Mouse (Mus musculus): ENCODE data around the gene Lpgat1. TPM values are rescaled to one million over a fixed set of nuclear protein-coding genes. Genes with fewer than 3 reads are reported as not detected.

The Lpgat1 gene
- polyA plus RNA-seq, 1 experiment from 2014 or later, result 26.4 TPM

GRCm38 (mm10) chr1:191706541-191707078, 11.0 kb upstream of the Lpgat1 start:
- H3K4me1 ChIP-seq (ENCODE audit: control insufficient read depth, insufficient read depth, low read length), result no peaks in the 10 kb centered on the region
- no peak for ATAC-seq (ENCODE audit: insufficient number of reproducible peaks, insufficient read depth, low FRiP score, low read depth)
- no peak overlapping the region for H3K27ac ChIP-seq (ENCODE audit: low read length)
- no peak overlapping the region for H3K4me3 ChIP-seq (ENCODE audit: low read depth, low read length)
- 74% methylated on average over 3 of the region's 3 CpGs for WGBS
- no peaks in the 10 kb centered on the region for H3K27me3 ChIP-seq (ENCODE audit: control insufficient read depth, insufficient read depth, low read length)
- H3K36me3 ChIP-seq (ENCODE audit: control insufficient read depth, insufficient read depth, low read length), result no peaks in the 10 kb centered on the region
- no peak overlapping the region for H3K9ac ChIP-seq (replicated peaks; ENCODE audit: low read depth, low read length)
- no peak overlapping the region for H3K4me2 ChIP-seq (replicated peaks; ENCODE audit: low read depth, low read length)
- H3K9me3 ChIP-seq (ENCODE audit: control insufficient read depth, low read depth, low read length), result no peaks in the 10 kb centered on the region

DNA sequence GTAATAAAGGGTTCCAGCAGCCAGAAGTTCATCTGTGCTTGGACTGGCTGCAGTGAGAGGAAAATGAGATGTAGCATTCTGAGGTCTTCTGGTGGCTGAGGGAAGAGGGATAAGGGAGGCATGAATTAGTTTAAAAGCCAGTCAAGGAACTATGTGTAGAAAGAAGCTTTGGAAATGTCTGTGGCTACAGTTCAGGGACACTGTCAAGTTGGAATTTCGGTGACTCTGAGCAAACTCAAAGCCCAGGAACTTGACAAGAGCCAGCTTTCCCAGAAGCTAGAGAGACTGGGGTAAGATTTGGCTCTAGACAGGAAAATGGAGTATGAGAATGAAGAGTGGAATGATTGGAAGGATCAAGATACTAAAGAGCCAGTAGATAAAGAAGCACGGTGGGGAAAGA, 7.8 kb upstream of the Lpgat1 start:
- WGBS, result 51% methylated on average over 2 of the region's 2 CpGs
- no peaks in the 10 kb centered on the region for H3K27me3 ChIP-seq (ENCODE audit: control insufficient read depth, insufficient read depth, low read length)
- H3K9me3 ChIP-seq (ENCODE audit: control insufficient read depth, low read depth, low read length), result no peaks in the 10 kb centered on the region
- ATAC-seq (ENCODE audit: insufficient number of reproducible peaks, insufficient read depth, low FRiP score, low read depth), result no peak
- no peaks in the 10 kb centered on the region for H3K36me3 ChIP-seq (ENCODE audit: control insufficient read depth, insufficient read depth, low read length)
- no peak overlapping the region for H3K9ac ChIP-seq (replicated peaks; ENCODE audit: low read depth, low read length)
- no peak overlapping the region for H3K4me2 ChIP-seq (replicated peaks; ENCODE audit: low read depth, low read length)
- H3K4me1 ChIP-seq (ENCODE audit: control insufficient read depth, insufficient read depth, low read length), result no peaks in the 10 kb centered on the region
- H3K27ac ChIP-seq (ENCODE audit: low read length), result no peak overlapping the region
- H3K4me3 ChIP-seq (ENCODE audit: low read depth, low read length), result no peak overlapping the region

- ATAC-seq (ENCODE audit: insufficient number of reproducible peaks, insufficient read depth, low FRiP score, low read depth), result no peak
- no peak overlapping the region for H3K4me2 ChIP-seq (replicated peaks; ENCODE audit: low read depth, low read length)
- 82% methylated on average over 4 of the region's 4 CpGs for WGBS
- H3K4me1 ChIP-seq (ENCODE audit: control insufficient read depth, insufficient read depth, low read length), result no peaks in the 10 kb centered on the region
- H3K36me3 ChIP-seq (ENCODE audit: control insufficient read depth, insufficient read depth, low read length), result no peaks in the 10 kb centered on the region
- H3K4me3 ChIP-seq (ENCODE audit: low read depth, low read length), result no peak overlapping the region
- no peaks in the 10 kb centered on the region for H3K9me3 ChIP-seq (ENCODE audit: control insufficient read depth, low read depth, low read length)
- no peaks in the 10 kb centered on the region for H3K27me3 ChIP-seq (ENCODE audit: control insufficient read depth, insufficient read depth, low read length)
- no peak overlapping the region for H3K27ac ChIP-seq (ENCODE audit: low read length)
- no peak overlapping the region for H3K9ac ChIP-seq (replicated peaks; ENCODE audit: low read depth, low read length)
These were observed 5.3 kb upstream of the Lpgat1 start for GRCm38 (mm10) chr1:191712224-191712838.

DNA sequence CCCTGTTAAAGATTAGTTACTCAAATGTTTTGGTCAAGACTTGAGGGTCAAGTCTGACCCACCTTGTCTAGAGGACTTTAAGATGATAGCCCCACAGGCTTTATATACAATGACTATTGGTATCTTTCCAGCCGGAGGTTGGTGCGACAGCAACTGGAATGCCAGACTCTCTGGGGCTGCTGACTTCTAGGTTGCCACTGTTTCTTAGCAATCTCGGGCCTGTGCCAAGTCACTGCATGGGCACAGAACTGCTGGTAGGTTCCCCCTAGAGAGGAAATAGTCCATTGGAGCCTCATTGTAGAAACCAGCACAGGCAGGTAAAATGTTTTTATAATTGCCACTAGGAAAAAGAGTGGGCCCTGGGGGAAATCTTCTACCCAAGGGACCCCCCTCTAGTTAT, 3.8 kb upstream of the Lpgat1 start:
- WGBS, result 85% methylated on average over 3 of the region's 3 CpGs
- no peak overlapping the region for H3K27ac ChIP-seq (ENCODE audit: low read length)

DNA sequence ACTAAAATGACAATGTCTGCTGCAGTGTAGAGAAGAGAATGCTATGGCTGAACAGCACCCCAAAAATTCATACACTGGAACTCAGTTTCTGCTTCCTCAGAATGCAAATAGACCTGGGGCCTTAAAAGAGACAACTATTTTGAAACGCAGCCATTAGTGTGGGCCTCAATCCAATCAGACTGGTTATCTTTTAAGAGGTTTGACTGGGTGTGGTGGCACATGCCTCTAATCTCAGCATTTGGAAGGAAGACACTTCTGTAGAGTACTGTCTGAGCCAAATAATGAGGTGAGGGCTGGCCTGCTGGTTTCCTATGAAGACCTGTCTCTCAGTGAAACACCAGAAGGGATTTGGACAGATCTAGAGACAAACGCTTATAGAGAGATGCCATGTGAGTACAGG, 2.5 kb upstream of the Lpgat1 start:
- Histone ChIP-seq H3K4me3 (ENCODE audit: low read depth, low read length) (no peak overlapping the region), H3K9ac (replicated peaks; ENCODE audit: low read depth, low read length) (no peak overlapping the region), H3K9me3 (ENCODE audit: control insufficient read depth, low read depth, low read length) (no peaks in the 10 kb centered on the region), H3K36me3 (ENCODE audit: control insufficient read depth, insufficient read depth, low read length) (no peaks in the 10 kb centered on the region), H3K27me3 (ENCODE audit: control insufficient read depth, insufficient read depth, low read length) (no peaks in the 10 kb centered on the region), H3K4me1 (ENCODE audit: control insufficient read depth, insufficient read depth, low read length) (peaks cover 4% of the 10 kb centered on the region), H3K27ac (ENCODE audit: low read length) (no peak overlapping the region), H3K4me2 (replicated peaks; ENCODE audit: low read depth, low read length) (no peak overlapping the region)
- no peak for ATAC-seq (ENCODE audit: insufficient number of reproducible peaks, insufficient read depth, low FRiP score, low read depth)
- 74% methylated on average over 2 of the region's 2 CpGs for WGBS

More for the DNA sequence above, 3.8 kb upstream of the Lpgat1 start:
- no peaks in the 10 kb centered on the region for H3K36me3 ChIP-seq (ENCODE audit: control insufficient read depth, insufficient read depth, low read length)
- H3K4me2 ChIP-seq (replicated peaks; ENCODE audit: low read depth, low read length), result no peak overlapping the region
- H3K4me3 ChIP-seq (ENCODE audit: low read depth, low read length), result no peak overlapping the region
- H3K4me1 ChIP-seq (ENCODE audit: control insufficient read depth, insufficient read depth, low read length), result no peaks in the 10 kb centered on the region
- no peaks in the 10 kb centered on the region for H3K27me3 ChIP-seq (ENCODE audit: control insufficient read depth, insufficient read depth, low read length)
- no peak overlapping the region for H3K9ac ChIP-seq (replicated peaks; ENCODE audit: low read depth, low read length)
- H3K9me3 ChIP-seq (ENCODE audit: control insufficient read depth, low read depth, low read length), result no peaks in the 10 kb centered on the region
- no peak for ATAC-seq (ENCODE audit: insufficient number of reproducible peaks, insufficient read depth, low FRiP score, low read depth)

DNA sequence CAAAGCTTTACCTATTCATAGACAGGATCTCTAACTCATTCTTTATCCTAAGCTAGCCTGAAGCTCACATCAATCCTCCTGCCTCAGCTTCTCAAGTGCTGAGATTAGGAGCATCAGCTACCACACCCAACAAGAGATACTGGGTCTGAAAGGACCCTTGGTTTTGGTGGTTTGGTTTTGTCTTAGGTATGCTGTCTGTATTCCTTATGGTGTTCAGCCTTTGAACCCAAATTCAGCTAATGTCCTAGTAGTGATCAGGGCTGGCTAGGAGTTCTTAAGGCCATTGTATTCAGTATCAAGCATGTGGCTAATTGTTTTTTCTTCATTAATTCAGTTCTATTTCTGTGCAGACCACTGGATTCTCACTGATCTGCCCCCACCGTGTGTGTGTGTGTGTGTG, 493 bp upstream of the Lpgat1 start:
- no peaks in the 10 kb centered on the region for H3K27me3 ChIP-seq (ENCODE audit: control insufficient read depth, insufficient read depth, low read length)
- H3K4me3 ChIP-seq (ENCODE audit: low read depth, low read length), result peak overlapping the region; percentile 83
- peak overlapping the region; percentile 92 for H3K4me2 ChIP-seq (replicated peaks; ENCODE audit: low read depth, low read length)
- H3K27ac ChIP-seq (ENCODE audit: low read length), result peak overlapping the region; percentile 87; the same call in 1 of the 2 replicates
- H3K9me3 ChIP-seq (ENCODE audit: control insufficient read depth, low read depth, low read length), result no peaks in the 10 kb centered on the region
- no peak for ATAC-seq (ENCODE audit: insufficient number of reproducible peaks, insufficient read depth, low FRiP score, low read depth)
- H3K36me3 ChIP-seq (ENCODE audit: control insufficient read depth, insufficient read depth, low read length), result no peaks in the 10 kb centered on the region
- 3% methylated on average over 1 of the region's 1 CpGs for WGBS
- H3K4me1 ChIP-seq (ENCODE audit: control insufficient read depth, insufficient read depth, low read length), result peaks cover 8% of the 10 kb centered on the region
- H3K9ac ChIP-seq (replicated peaks; ENCODE audit: low read depth, low read length), result peak overlapping the region; percentile 83

GRCm38 (mm10) chr1:191718522-191719281, 1.1 kb downstream of the Lpgat1 start:
- H3K4me2 ChIP-seq (replicated peaks; ENCODE audit: low read depth, low read length), result peak overlapping the region; percentile 92
- no peaks in the 10 kb centered on the region for H3K9me3 ChIP-seq (ENCODE audit: control insufficient read depth, low read depth, low read length)
- H3K4me1 ChIP-seq (ENCODE audit: control insufficient read depth, insufficient read depth, low read length), result peaks cover 8% of the 10 kb centered on the region
- H3K27ac ChIP-seq (ENCODE audit: low read length), result peak overlapping the region; percentile 87
- ATAC-seq (ENCODE audit: insufficient number of reproducible peaks, insufficient read depth, low FRiP score, low read depth), result peak; percentile 56; the same call in 1 of the 2 replicates
- WGBS, result under 1% methylated on average over 69 of the region's 84 CpGs
- H3K36me3 ChIP-seq (ENCODE audit: control insufficient read depth, insufficient read depth, low read length), result peaks cover 3% of the 10 kb centered on the region; the same call in 1 of the 2 replicates
- H3K27me3 ChIP-seq (ENCODE audit: control insufficient read depth, insufficient read depth, low read length), result no peaks in the 10 kb centered on the region
- H3K9ac ChIP-seq (replicated peaks; ENCODE audit: low read depth, low read length), result peak overlapping the region; percentile 83
- H3K4me3 ChIP-seq (ENCODE audit: low read depth, low read length), result peak overlapping the region; percentile 83

DNA sequence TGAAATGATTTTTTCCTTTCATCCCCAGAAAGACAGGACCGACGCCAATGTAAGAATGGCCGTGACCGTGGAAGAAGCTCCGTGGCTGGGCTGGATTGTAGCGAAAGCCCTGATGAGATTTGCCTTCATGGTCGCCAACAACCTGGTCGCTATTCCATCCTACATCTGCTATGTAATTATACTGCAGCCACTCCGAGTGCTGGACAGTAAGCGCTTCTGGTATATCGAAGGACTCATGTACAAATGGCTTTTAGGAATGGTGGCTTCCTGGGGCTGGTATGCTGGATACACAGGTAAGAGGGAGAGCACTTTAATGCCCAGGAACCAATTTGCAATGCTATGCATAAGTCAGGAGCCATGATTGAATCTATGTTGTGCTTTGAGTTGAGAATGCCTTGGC, 1.7 kb downstream of the Lpgat1 start:
- Histone ChIP-seq H3K27ac (ENCODE audit: low read length) (no peak overlapping the region), H3K4me1 (ENCODE audit: control insufficient read depth, insufficient read depth, low read length) (peaks cover 8% of the 10 kb centered on the region), H3K27me3 (ENCODE audit: control insufficient read depth, insufficient read depth, low read length) (no peaks in the 10 kb centered on the region), H3K4me2 (replicated peaks; ENCODE audit: low read depth, low read length) (peak overlapping the region; percentile 92), H3K9me3 (ENCODE audit: control insufficient read depth, low read depth, low read length) (no peaks in the 10 kb centered on the region), H3K36me3 (ENCODE audit: control insufficient read depth, insufficient read depth, low read length) (peaks cover 3% of the 10 kb centered on the region; the same call in 1 of the 2 replicates), H3K4me3 (ENCODE audit: low read depth, low read length) (peak overlapping the region; percentile 83), H3K9ac (replicated peaks; ENCODE audit: low read depth, low read length) (peak overlapping the region; percentile 83; the same call in 1 of the 2 replicates)
- 13% methylated on average over 11 of the region's 11 CpGs for WGBS
- no peak for ATAC-seq (ENCODE audit: insufficient number of reproducible peaks, insufficient read depth, low FRiP score, low read depth)
